Mouse (Mus musculus): Measurements from ENCODE around the gene Olfr193. TPM values are rescaled to one million over a fixed set of nuclear protein-coding genes. Genes with fewer than 3 reads are reported as not detected.

Gene Olfr193
- polyA plus RNA-seq (2015; fragmentation: Nextera tagmentation; extraction: Ambion mirVana) = not detected in 2 replicates

GRCm38 (mm10) chr16:59111781-59112180, at the start of gene Olfr193:
TSS of gene Olfr193 (minus strand) at chr16:59111881.

GRCm38 (mm10) chr16:59146746-59147145, 35.1 kb upstream of the Olfr193 start, which contains the start of gene Olfr195:
TSS of gene Olfr195 (plus strand) at chr16:59147046.

GRCm38 (mm10) chr16:59120969-59121368, 9.3 kb upstream of the Olfr193 start, which contains the start of gene Olfr194:
TSS of gene Olfr194 (minus strand) at chr16:59121069.

GRCm38 (mm10) chr16:59089722-59090121, 22.0 kb downstream of the Olfr193 start, which contains the start of gene Olfr191:
TSS of gene Olfr191 (minus strand) at chr16:59089822.

GRCm38 (mm10) chr16:59077905-59078304, 33.8 kb downstream of the Olfr193 start, which contains the start of gene Olfr190:
TSS of gene Olfr190 (minus strand) at chr16:59078005.

Other genes with a start within 250 kb of the Olfr193 start
- not detected in 2 replicates for gene Olfr177, start 237.1 kb downstream of the Olfr193 start, polyA plus RNA-seq (2015; fragmentation: Nextera tagmentation; extraction: Ambion mirVana)
- gene Olfr178, start 219.8 kb downstream of the Olfr193 start, polyA plus RNA-seq (2015; fragmentation: Nextera tagmentation; extraction: Ambion mirVana) = not detected in 2 replicates
- not detected in 2 replicates for gene Olfr181, start 183.1 kb downstream of the Olfr193 start, polyA plus RNA-seq (2015; fragmentation: Nextera tagmentation; extraction: Ambion mirVana)
- gene Olfr180, start 182.5 kb downstream of the Olfr193 start, polyA plus RNA-seq (2015; fragmentation: Nextera tagmentation; extraction: Ambion mirVana) = not detected in 2 replicates
- not detected in 2 replicates for gene Olfr183, start 116.5 kb downstream of the Olfr193 start, polyA plus RNA-seq (2015; fragmentation: Nextera tagmentation; extraction: Ambion mirVana)
- gene Olfr186, start 81.6 kb downstream of the Olfr193 start, polyA plus RNA-seq (2015; fragmentation: Nextera tagmentation; extraction: Ambion mirVana) = not detected in 2 replicates
- gene Olfr187, start 72.1 kb downstream of the Olfr193 start, polyA plus RNA-seq (2015; fragmentation: Nextera tagmentation; extraction: Ambion mirVana) = not detected in 2 replicates
- gene Olfr190, start 33.9 kb downstream of the Olfr193 start, polyA plus RNA-seq (2015; fragmentation: Nextera tagmentation; extraction: Ambion mirVana) = not detected in 2 replicates
- not detected in 2 replicates for gene Olfr191, start 22.1 kb downstream of the Olfr193 start, polyA plus RNA-seq (2015; fragmentation: Nextera tagmentation; extraction: Ambion mirVana)
- not detected in 2 replicates for gene Olfr194, start 9.2 kb upstream of the Olfr193 start, polyA plus RNA-seq (2015; fragmentation: Nextera tagmentation; extraction: Ambion mirVana)
- not detected in 2 replicates for gene Olfr195, start 35.2 kb upstream of the Olfr193 start, polyA plus RNA-seq (2015; fragmentation: Nextera tagmentation; extraction: Ambion mirVana)
- not detected in 2 replicates for gene Olfr196, start 58.6 kb upstream of the Olfr193 start, polyA plus RNA-seq (2015; fragmentation: Nextera tagmentation; extraction: Ambion mirVana)
- not detected in 2 replicates for gene Olfr198, start 91.7 kb upstream of the Olfr193 start, polyA plus RNA-seq (2015; fragmentation: Nextera tagmentation; extraction: Ambion mirVana)
- not detected in 2 replicates for gene Olfr199, start 107.9 kb upstream of the Olfr193 start, polyA plus RNA-seq (2015; fragmentation: Nextera tagmentation; extraction: Ambion mirVana)
- gene Olfr201, start 160.8 kb upstream of the Olfr193 start, polyA plus RNA-seq (2015; fragmentation: Nextera tagmentation; extraction: Ambion mirVana) = not detected in 2 replicates
- not detected in 2 replicates for gene Olfr202, start 174.9 kb upstream of the Olfr193 start, polyA plus RNA-seq (2015; fragmentation: Nextera tagmentation; extraction: Ambion mirVana)
- gene Olfr203, start 187.0 kb upstream of the Olfr193 start, polyA plus RNA-seq (2015; fragmentation: Nextera tagmentation; extraction: Ambion mirVana) = not detected in 2 replicates
- gene Olfr204, start 206.4 kb upstream of the Olfr193 start, polyA plus RNA-seq (2015; fragmentation: Nextera tagmentation; extraction: Ambion mirVana) = not detected in 2 replicates
- gene Olfr205, start 219.3 kb upstream of the Olfr193 start, polyA plus RNA-seq (2015; fragmentation: Nextera tagmentation; extraction: Ambion mirVana) = not detected in 2 replicates
- gene Olfr206, start 237.4 kb upstream of the Olfr193 start, polyA plus RNA-seq (2015; fragmentation: Nextera tagmentation; extraction: Ambion mirVana) = not detected in 2 replicates